Mouse (Mus musculus) regulatory T cell (primary cell): ENCODE data around the gene F830045P16Rik.
"Not testable (repeated sequence)": the region's sequence is repeated elsewhere in the genome, so short reads cannot be mapped to it uniquely, and the experiment has no call there.

Experiments used
- in situ Hi-C: fragments of 300-600 bp; cut with MboI, MseI; formaldehyde crosslinking; loops from one replicate; pipeline ENCODE4 v1.15.1; 2025; ENCODE audit warnings: high pct_unique_total_duplicates

F830045P16Rik gene

DNA sequence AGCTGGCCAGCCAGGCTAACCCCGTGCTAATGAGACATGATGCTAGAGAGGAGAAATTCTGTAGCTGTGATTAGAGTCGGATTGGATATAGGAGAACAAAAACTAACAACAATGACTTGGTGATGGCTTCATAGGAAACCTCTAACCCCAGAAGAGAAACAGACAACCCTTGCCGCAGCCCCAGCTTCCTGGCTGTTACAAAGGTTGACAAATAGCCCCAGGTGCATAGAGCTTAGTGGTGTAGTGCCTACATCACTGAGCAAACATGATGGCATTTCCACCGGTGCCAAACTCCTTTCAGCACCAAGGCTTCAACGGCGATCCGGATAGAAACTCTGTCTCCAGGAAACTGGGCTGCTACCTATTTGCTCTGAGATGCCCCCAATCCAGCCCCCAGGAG, 9.2 kb upstream of the F830045P16Rik start:
- in situ Hi-C loops = no loop called here

DNA sequence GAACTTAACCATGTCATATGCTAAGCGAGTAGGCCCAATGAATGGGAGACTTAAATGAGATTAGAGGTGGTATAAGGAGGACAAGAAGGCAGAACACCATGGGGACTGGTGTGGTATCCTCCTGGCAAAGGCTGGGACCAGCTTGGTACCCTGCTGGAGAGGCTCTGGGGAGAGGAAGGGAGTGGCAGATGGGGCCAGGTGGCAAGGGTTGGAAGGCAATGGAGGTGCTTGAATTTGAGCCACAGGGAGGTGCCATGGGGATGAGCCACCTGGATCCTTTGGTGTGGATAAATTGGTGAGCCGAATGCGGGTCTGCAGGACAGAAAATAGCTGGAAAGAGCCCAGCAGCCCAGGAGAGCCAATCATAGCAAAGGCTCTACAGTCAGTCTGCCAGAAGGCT, 8.5 kb upstream of the F830045P16Rik start:
- in situ Hi-C loops = no loop called here

DNA sequence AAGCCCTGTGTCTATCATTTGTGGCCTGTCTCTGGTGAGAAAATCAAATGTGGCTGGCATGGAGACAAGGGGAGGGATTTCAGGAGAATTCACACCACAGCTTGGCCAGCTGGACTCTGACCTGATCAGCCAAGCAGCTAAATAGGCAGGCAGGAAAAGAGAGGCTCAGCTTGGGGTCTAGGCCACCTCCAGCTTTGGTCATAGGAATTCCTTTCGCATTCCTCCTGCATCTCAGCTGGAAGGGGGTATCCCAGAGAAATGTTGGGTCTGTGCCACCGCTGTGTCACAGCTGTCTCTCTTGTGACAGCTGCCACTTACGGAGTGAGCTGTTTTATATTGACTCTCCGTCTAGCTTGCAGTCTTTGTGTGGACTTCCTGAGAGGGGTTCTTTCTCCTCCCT, 8.0 kb upstream of the F830045P16Rik start:
- in situ Hi-C loops = no loop called here

DNA sequence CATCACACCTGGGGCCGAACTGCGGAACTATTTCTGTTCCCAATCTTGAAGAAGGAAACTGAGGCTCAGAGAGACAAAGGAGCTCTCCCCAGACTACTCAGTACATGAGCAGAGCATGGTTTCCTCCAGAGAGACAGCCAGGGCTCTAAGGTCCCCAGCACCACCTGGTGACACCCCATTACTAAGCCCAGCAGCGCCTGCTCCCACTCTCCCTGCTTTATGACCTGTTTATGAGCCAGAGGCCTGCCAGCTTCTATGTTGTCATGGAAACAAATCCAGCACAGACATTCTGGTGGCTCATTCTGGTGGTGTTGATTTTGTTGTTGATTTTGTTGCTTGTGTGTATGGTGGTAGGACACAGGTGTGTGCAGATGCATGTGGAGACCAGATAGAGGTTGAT, 3.6 kb upstream of the F830045P16Rik start:
- in situ Hi-C loops = no loop called here

DNA sequence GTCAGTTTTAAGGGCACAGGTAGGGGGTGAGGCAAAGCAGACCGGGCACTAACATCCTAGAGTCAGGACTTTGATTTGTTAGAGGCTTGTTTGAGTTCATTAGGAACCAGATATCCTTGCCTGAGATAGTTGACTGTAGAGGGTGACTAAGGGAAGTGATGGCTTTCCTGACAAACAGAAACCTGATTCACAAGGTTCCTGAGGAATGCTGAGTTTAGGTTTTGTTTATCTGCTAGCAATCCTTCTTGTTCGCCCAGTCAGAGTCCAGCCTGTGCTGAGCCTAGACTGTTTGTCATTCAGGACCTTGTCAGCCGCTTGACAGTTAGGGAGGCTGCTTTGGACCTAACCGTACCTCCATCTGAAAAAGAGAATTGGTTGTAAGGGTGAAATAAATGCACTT, 2.8 kb upstream of the F830045P16Rik start:
- in situ Hi-C loops = no loop called here

DNA sequence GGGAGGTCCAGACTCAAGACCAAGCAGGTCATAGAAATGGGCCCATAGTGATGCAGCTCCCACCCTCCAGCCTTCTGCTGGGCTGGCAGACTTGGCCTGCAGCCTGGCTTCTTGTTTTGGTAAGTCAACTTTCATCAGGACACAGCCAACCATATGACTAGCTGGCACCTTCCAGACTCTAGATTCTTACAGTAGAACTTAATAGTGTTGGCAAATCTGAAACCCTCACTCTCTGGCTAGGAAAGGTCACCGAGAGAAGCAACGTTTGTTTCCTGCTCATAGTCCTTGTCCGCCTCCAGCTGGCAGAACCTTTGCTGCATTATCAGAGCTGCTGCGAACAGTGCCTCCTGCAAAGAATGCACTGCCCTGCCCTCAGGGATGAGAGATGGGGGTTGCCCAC, 1.5 kb upstream of the F830045P16Rik start:
- in situ Hi-C loops = no loop called here

DNA sequence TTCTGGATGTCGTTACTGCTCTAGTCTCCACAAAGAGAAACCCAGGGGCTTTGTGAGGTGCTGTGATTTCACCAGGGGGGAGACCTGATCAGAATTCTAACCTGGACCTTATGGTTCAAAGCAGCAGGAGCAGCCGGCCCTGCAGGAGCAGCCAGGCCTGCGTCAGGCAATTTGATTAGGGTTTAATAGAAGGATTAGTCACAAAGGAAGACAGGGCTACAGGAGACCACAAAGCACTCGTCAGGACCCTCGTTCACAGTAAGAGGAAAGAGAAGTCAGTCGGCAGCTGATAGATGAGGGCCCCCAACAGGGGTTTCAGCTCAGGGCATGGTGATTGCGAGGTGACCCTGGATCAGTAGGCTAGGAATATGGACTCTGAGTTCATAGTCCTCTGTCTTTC, 958 bp upstream of the F830045P16Rik start:
- in situ Hi-C loops = no loop called here

DNA sequence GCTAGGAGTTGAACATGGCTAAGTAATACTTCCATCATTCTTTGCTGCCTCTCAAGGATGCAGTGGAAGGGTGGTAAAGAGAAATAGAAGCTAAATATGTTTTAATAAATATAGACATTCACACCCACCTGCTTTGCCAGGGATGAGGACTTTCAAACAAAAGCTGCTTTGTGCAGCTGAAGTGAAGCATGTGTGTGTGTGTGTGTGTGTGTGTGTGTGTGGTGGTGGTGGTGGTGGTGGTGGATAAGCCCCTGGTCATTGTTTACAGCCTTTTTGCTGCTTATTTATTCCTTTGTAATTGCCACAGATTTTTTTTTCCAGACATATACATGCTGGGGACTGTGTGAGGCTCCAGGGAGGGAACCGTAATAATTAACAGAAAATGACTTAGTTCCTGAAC, 524 bp upstream of the F830045P16Rik start:
- in situ Hi-C loops = no loop called here

DNA sequence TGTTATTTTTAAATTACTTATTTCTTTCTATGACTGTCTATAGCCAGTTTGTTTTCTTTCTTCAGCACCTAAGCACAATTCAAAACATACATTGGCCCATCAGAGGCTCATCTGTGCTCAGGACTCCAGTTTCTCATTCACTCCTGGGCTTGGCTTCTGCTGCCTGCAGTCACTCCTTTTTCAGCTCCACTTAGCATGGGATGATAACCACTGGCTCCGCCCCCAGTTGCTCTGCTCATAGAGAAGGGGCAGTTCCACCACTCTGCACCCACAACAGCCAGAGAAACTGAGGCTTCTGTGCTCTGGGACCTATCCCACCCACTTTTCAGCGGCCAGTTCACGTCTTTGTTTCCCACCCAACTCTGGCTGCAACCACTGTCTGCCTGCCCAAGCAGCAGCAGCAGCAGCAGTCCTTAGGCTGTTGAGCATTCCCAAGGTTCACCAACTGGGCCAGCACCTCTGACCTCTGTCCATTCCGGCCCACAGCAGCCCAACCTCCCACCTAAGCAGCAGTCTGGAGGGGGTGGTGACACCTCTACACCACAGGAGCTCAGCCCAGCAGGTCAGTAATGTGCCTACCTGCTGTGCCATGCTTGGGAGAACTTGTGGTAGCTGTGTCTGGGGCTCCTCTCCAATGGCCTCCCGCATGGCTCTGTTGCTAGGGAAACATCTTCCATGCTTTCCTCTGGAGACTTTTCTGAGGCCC, 1.4 kb downstream of the F830045P16Rik start:
- in situ Hi-C loops = no loop called here

DNA sequence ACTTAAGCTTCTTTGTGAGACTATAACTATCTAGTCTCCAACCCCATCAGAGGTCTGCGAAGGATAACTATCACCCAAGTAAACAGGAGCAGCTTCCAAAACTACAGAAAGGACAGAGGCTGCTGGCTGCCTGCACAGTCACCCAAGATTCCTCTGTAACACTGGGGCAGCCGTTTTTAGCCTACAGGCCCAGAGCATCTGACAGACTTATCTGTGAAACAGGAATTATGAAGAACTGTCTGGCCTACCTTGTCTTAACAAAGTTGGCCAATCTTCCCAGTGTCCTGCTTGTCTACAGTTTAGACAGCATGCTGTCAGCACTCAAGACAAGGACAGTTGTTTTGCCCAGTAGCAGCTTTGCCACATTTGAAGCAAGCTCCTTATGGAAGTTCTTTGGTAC, 4.5 kb downstream of the F830045P16Rik start:
- in situ Hi-C loops = no loop called here

DNA sequence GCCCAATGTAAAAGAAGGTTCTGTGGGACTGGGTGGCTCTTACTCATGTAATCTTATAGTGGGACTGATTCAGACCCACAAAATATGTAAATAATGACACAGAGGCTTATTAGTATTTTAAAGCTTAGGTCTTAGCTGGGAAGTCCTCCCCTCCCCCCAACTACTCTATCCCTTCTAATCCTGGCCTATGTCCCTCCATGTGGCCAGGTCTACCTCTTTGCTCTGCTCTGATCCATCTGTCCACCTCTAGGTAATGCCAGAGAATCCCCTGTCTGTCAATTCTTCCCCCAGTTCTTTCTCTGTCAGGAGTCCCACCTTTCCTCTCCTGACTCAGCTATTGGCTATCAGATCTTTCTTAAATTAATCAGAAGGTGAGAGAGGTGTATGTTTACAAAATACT, 5.3 kb downstream of the F830045P16Rik start:
- in situ Hi-C loops = no loop called here

DNA sequence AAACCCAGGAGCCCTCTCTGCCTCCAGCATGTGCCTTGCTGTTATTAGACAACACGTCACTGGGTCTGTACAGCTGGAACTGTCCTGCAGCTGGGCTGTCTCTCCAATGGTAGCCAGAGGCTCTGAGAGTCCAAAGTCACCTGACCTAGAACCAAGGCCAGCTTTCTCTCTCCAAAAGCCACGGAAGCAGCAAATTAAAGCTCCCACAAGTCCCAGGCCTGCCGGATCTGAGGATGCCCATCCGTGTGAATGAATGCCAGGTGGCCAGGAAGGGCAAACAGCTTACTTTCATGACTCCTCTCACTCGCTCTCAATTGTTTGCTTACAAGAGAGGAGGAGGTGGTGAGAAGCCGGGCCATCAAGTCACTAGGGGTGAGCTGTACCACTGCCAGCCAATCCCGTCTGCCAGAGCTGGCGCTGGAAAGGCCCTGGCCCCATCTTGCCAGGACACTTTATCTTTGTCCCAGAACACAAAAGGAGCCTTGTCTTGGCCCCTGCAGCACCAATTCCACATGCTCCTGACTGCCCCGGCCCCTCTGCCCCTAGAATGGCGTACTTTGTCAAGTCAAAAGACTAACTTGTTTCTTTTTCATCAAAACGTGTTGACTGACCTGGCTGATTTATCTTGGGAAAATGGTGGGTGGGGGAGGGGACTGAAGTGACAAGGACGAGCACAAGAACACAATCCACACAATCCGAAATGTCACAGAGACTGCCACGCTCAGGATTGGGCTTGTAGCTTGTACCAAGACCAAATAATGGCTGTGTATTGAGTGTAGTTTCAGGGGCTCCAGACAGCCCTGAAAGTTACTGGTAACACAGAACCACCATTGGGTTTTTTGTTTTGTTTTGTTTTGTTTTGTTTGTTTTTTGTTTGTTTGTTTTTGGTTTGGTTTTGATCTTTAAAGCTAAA, 6.8 kb downstream of the F830045P16Rik start:
- in situ Hi-C loops = no loop called here

DNA sequence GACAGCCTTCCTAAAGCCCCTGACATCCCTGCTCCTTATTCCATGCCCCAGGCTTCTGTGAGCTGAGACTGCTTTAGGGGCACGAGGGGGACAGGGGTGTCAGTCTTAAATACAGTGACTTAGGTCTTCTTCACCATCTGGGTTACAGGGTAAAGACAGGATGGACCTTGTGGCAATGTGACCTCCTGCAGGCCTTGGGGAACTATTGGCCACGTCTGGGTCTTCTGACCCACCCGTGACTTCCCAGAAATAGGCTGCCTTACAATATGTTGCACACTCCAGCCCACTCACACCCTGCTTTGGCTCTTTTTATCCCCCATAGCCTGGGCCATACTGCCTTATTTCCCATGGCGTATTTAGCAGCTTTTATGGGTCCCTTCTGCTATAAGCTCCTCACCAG, 8.5 kb downstream of the F830045P16Rik start:
- in situ Hi-C loops = no loop called here

DNA sequence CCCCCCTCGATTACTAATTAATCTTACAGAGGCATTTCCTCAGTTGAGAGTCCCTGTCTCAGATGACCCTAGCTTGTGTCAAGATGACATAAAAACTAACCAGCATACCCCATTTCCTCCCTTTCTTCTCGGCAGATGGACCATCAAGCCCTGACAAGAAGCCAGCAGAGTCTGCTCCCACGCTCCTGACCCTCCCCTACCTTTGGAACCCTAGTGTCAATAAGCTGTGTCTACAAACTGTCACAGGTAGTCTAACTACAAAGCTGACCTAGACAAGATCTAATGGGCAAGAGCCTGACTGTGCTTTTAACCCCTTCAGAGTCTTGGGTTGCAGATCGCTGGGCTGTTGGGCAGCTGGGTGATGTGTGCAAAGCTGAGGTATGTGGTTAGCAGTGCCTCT, 10.1 kb downstream of the F830045P16Rik start:
- in situ Hi-C loops = no loop called here

DNA sequence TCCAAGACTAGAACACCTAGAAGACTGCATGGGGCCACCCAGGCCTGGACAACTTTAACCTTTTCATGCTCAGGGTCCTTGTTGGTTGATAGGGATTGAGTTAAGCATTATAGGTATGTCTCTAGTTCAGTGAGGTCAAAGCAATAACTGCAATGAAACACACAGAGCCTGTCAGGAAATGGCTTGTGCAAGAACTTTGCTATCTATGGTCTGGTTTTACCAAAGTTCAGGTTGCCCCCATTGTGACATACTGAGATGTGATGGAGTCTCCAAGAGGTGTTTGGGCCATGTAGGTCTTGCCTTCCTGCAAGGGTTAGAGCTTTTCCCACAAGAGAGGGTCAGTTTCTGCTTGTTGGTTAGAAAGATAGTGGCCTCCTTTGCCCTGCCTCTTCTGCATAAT, 10.8 kb downstream of the F830045P16Rik start:
- in situ Hi-C loops = no loop called here

DNA sequence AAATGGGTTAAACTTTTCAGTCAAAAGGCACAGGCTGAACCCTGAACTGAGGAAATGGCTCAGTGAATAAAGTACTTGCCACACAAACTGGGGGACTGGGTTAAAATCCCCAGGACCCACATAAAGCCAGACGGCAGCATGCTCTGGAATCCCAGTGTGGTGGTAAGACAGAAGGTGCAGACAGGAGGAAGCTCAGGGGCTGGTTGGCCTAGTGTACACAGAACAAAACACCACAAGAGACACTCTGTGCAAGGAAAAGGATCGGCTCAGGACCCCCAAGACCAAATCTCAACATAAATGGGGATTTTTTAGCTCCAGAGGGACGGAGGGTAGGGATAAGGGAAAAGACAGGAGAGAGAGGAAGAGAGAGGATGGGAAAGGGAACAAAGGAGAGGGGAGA, 17.9 kb downstream of the F830045P16Rik start:
- in situ Hi-C loops = no loop called here

DNA sequence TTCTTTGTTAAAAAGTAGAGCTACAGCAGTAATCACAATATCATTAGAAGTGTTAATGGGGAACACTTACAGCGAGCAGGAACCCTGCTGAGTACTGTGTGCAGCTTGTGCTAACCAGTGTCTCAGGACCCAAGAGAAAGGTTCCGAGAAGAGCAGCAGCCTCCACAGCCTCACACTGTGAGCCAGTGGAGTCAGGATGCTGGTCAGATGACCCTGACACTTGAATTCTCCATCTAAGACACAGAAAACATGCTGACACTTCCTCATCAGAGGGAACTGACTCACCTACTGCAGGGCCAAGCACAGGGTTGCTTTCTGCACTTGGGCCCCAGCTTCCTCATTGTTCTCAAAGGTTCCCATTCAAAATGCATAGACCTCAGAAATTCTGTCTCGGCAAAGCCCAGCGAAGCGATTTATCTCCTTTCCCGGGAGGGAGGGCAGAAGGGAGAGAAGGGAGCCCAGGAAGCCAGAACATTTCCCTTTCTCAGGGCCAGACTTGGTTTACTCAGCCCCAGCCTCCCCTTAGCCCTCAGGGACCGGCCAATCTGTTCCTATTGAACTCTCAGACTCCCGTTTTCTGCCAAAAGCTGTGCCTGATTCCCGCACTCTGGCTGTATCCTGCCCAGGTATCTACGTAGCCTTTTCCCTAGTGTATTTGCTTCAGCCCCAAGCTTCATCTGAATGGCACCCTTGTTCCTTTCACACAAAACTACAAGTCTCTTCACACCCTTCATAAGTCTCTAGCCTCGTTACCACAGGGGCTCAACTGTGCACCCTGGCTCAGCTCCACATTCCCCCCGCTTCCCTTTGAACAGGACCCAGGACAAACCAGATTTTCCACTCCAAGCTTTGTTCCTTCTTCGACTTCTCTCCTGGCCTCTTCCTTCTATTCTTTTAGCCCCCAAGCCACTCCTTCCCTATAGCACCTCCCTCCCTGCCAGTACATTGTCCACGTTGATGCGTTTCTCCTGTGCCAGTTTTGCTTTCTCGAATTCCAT, 21.2 kb downstream of the F830045P16Rik start:
- in situ Hi-C loops = no loop called here

DNA sequence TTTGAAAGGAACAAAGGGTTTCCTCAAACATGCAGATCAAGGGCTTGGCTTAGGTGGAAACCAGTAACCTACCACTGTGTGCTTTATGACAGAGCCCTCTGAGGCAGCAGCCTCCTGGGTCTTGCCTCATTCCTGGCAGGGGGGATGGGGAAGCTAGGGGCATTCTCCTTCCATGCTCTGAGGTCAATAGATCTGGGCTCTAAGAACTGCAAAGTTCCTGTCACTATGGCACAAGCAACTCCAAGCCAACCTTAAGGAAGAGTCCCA, 22.1 kb downstream of the F830045P16Rik start:
- in situ Hi-C loops = no loop called here

DNA sequence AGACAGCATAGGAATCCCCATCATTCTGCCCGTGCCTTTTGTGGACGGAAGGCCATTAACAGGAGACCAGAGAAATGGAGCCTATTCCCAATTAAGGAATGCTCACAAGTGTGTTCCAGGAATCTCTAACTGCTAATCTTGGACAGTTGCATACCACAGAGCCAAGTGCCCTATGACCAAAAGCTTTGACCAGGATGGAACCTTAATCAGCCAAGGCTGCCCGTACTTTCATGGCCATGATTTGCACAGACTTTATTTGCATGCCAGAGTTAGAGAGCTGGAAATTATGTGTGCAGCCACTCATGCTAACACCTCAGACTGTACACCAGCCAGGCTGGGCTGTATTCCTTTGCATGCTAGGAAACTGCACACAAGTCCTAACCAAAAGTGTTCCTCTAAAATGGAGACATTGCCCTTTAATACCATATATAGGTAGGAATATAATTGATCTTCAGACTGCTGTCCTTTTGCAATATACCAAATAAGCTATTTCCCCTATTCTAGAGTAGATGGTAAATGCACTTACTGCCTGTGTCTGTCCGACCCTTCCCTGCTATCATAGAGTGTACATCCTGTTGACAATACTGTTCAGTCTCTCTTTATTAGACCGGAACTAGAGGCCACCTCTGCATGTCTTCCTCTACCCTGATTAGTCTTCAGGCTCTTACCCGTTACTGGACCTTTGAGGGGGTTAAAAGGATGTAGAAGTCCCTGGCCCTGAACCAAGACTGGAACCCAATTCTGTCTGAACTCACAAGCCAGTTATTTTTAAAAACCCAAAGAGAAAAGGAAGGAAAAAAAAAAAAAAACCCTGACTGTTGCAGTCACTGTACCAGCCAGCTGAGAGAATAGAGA, 22.6 kb downstream of the F830045P16Rik start:
- in situ Hi-C loops = no loop called here

DNA sequence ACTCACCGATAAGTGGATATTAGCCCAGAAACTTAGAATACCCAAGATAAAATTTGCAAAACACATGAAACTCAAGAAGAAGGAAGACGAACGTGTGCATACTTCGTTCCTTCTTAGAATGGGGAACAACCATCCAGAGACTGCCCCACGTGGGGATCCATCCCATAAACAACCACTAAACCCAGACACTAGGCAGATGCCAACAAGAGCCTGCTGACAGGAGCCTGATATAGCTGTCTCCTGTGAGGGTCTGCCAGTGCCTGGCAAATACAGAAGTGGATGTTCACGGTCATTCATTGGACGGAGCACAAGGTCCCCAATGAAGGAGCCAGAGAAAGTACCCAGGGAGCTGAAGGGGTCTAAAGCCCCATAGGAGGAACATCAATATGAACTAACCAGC, 24.3 kb downstream of the F830045P16Rik start:
- in situ Hi-C loops = not testable (repeated sequence)

DNA sequence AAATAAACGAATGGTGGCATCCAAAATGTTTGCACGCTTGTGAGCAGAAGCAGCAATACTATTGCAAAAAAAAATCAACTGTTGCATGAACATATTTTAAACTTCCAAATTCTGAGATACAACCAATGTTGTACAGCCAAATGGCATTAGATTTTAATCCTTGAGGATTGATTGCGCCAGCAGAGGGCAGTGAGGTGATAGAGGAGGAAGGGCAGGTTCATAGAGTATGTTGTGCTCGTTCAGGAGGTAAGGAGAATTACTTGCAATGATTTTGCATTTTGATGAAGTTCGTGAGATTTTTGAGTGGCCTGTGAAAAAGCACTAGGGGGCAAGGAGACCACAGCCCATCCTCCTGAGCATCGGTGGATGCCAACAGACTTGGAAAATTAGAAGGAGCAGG, 33.8 kb downstream of the F830045P16Rik start:
- in situ Hi-C loops = no loop called here
